Comparison of ENCODE assay signal across 10 mouse cellular contexts in the genomic region with DNA sequence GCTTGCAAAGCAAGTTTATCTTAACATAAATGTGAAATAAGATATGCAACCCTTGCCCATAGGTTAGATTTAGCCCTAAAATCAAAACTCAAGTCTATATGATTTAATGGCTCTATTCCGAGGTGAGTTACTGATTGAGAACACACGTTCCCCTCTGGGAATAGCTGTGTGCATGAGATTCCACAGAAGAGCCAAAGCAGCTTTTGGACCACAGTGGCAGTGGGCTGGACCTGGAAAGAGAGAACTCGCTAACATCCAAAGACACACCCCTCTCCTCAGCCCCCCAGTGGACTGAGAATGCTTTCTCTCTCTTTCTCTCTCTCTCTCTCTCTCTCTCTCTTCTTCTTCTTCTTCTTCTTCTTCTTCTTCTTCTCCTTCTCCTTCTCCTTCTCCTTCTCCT. TPM values are rescaled to one million over a fixed set of nuclear protein-coding genes. Genes with fewer than 3 reads are reported as not detected.
A peak's percentile ranks its signal among the peaks of the same experiment; 100 is the strongest.
DNase-seq lines count a peak whose midpoint lies in the region; ATAC-seq and TF ChIP-seq lines count a peak whose summit lies in the region.
"Had no signal": no experiment of that assay in that cellular context is flagged by ENCODE, and none has a peak within 500 bp of the region (broad histone marks: within the 10 kb centered on the region; RNA-seq: fewer than 3 reads in every experiment).

No protein-coding gene starts in this region.

- TF ChIP-seq CTCF in intestine, postnatal 0 days (IDR thresholded peaks at IDR 0.05; ENCODE audit: low read depth), result no peak
- no peak for TF ChIP-seq CTCF in layer of hippocampus, adult 2 months (conservative IDR thresholded peaks at IDR 0.05)

- intact Hi-C loops in gastrocnemius, postnatal 14 days (cut with DNase I; ENCODE audit: low total_unique reads), result no loop called here

- no peak overlapping the region; the same call in 1 of the 2 replicates for H3K27ac ChIP-seq in hindbrain, embryonic 12.5 days
- H3K27ac ChIP-seq in hindbrain, embryonic 11.5 days (ENCODE audit: low read depth, low read length), result no peak overlapping the region
- H3K27ac ChIP-seq in intestine, postnatal 0 days (ENCODE audit: low read depth, low read length), result no peak overlapping the region
- no peak overlapping the region for H3K27ac ChIP-seq in layer of hippocampus, adult 2 months

- H3K4me3 ChIP-seq in hindbrain, embryonic 12.5 days, result 0 out of 2 replicates have a peak overlapping the region, but pooled peaks have one; percentile 20
- no peak overlapping the region for H3K4me3 ChIP-seq in hindbrain, embryonic 11.5 days (ENCODE audit: low read depth, low read length)
- H3K4me3 ChIP-seq in intestine, postnatal 0 days (ENCODE audit: low read depth, low read length), result peak overlapping the region; percentile 6; the same call in 1 of the 2 replicates
- H3K4me3 ChIP-seq in layer of hippocampus, adult 2 months, result no peak overlapping the region

- no peaks in the 10 kb centered on the region for H3K27me3 ChIP-seq in hindbrain, embryonic 12.5 days
- no peaks in the 10 kb centered on the region for H3K27me3 ChIP-seq in hindbrain, embryonic 11.5 days (ENCODE audit: control insufficient read depth, insufficient read depth, low read length)
- H3K27me3 ChIP-seq in intestine, postnatal 0 days (replicated peaks; ENCODE audit: control insufficient read depth, insufficient read depth, low read length), result no peaks in the 10 kb centered on the region

- ATAC-seq in hindbrain, embryonic 12.5 days (ENCODE audit: low FRiP score), result no peak
- no peak for ATAC-seq in hindbrain, embryonic 11.5 days (ENCODE audit: low FRiP score)
- ATAC-seq in intestine, postnatal 0 days, result no peak
- no peak for ATAC-seq in erythroblast, adult 5-6 weeks (replicated peaks; ENCODE audit: low FRiP score, poor library complexity, severe bottlenecking)

- H3K4me2 ChIP-seq in hindbrain, embryonic 12.5 days (replicated peaks), result peak overlapping the region; percentile 28
- no peak overlapping the region for H3K4me2 ChIP-seq in hindbrain, embryonic 11.5 days (replicated peaks; ENCODE audit: low read depth, low read length)
- peak overlapping the region; percentile 45 for H3K4me2 ChIP-seq in intestine, postnatal 0 days (replicated peaks; ENCODE audit: low read depth)

- 63% methylated on average over 3 of the region's 3 CpGs for WGBS in hindbrain, embryonic 12.5 days
- 70% methylated on average over 3 of the region's 3 CpGs for WGBS in hindbrain, embryonic 11.5 days
- WGBS in intestine, postnatal 0 days, result 34% methylated on average over 3 of the region's 3 CpGs

- DNase-seq in hindbrain, embryonic 11.5 days (ENCODE audit: low spot score), result no peak
- DNase-seq in NIH3T3 (ENCODE audit: low read depth), result peak; percentile 90
- peak; percentile 50 for DNase-seq in gastrocnemius, postnatal 14 days
- no peak for DNase-seq in cerebellum, postnatal 25 days
- no peak for DNase-seq in layer of hippocampus, adult 2 months (ENCODE audit: low spot score in 2 of 2)
- DNase-seq: kidney, adult 9 months; thymus, adult 2 months had no signal

- peaks cover 7% of the 10 kb centered on the region; the same call in 1 of the 2 replicates for H3K4me1 ChIP-seq in hindbrain, embryonic 12.5 days
- no peaks in the 10 kb centered on the region for H3K4me1 ChIP-seq in hindbrain, embryonic 11.5 days (replicated peaks; ENCODE audit: control insufficient read depth, insufficient read depth, low read length)
- H3K4me1 ChIP-seq in intestine, postnatal 0 days (replicated peaks; ENCODE audit: control insufficient read depth, insufficient read depth, low read length), result 0 out of 2 replicates have a peak, but pooled peaks cover 2% of the 10 kb centered on the region

- no peak overlapping the region for H3K9ac ChIP-seq in hindbrain, embryonic 12.5 days
- no peak overlapping the region for H3K9ac ChIP-seq in hindbrain, embryonic 11.5 days (ENCODE audit: low read depth, low read length)
- H3K9ac ChIP-seq in intestine, postnatal 0 days (ENCODE audit: low read depth, low read length), result no peak overlapping the region

- H3K36me3 ChIP-seq in hindbrain, embryonic 12.5 days, result no peaks in the 10 kb centered on the region
- H3K36me3 ChIP-seq in hindbrain, embryonic 11.5 days (ENCODE audit: control insufficient read depth, insufficient read depth, low read length), result no peaks in the 10 kb centered on the region
- H3K36me3 ChIP-seq in intestine, postnatal 0 days (ENCODE audit: control insufficient read depth, insufficient read depth), result no peaks in the 10 kb centered on the region

- H3K9me3 ChIP-seq in hindbrain, embryonic 12.5 days (replicated peaks), result 0 out of 2 replicates have a peak, but pooled peaks cover 4% of the 10 kb centered on the region
- no peaks in the 10 kb centered on the region for H3K9me3 ChIP-seq in hindbrain, embryonic 11.5 days (ENCODE audit: control insufficient read depth, low read length)
- H3K9me3 ChIP-seq in intestine, postnatal 0 days (ENCODE audit: control insufficient read depth), result no peaks in the 10 kb centered on the region

RNA-seq across cellular contexts. Expression of a gene that starts 1.5 kb away (rescaled TPM):
- polyA plus RNA-seq in hindbrain, embryonic 12.5 days (2016; fragmentation: Nextera tagmentation; extraction: Ambion mirVana), result 42.3 and 53.1 TPM in 2 replicates
- polyA plus RNA-seq in hindbrain, embryonic 11.5 days (2014; fragmentation: Nextera tagmentation; extraction: Ambion mirVana), result 23.6 and 27.3 TPM in 2 replicates
- total RNA-seq in gastrocnemius, postnatal 14 days (2021), result 10 to 100 TPM in 1 of 2 experiments, 1 to 10 TPM in 1; 9.8 to 14.3 TPM
- 8.2 and 10.3 TPM in 2 replicates for polyA plus RNA-seq in intestine, postnatal 0 days (2015; fragmentation: Nextera tagmentation; extraction: Ambion mirVana)
- under 1 TPM; 0.23 to 0.47 TPM for total RNA-seq in layer of hippocampus, adult 2 months (2021)
- not detected in 2 replicates for total RNA-seq in erythroblast, adult 5-6 weeks (2015; ENCODE audit: low replicate concordance)
- total RNA-seq in erythroblast, adult 5-6 weeks (2017; ENCODE audit: low replicate concordance), result 0.85 TPM in 1 of 2 replicates, not detected in the other

Comparison
In these comparisons a context has a peak if more than half of its experiments do, and no peak if none do; other contexts are left out.
1. H3K4me3 ChIP-seq: peak in hindbrain, embryonic 12.5 days (single experiment) and intestine, postnatal 0 days (single experiment); none in hindbrain, embryonic 11.5 days (single experiment) and layer of hippocampus, adult 2 months (single experiment).
2. DNase-seq: peak in NIH3T3 (single experiment) and gastrocnemius, postnatal 14 days (single experiment); none in hindbrain, embryonic 11.5 days (single experiment), cerebellum, postnatal 25 days (0 of 2) and layer of hippocampus, adult 2 months (0 of 2).
3. RNA of a gene that starts 1.5 kb away (total RNA-seq): 9.8 to 14.3 TPM in gastrocnemius, postnatal 14 days; 0.85 TPM in erythroblast, adult 5-6 weeks and 0.23 to 0.47 TPM in layer of hippocampus, adult 2 months; every median in the first group is over 4 times any median in the second.